Mouse (Mus musculus) MEL (cell line): ENCODE data around the gene Krt80. TPM values are rescaled to one million over a fixed set of nuclear protein-coding genes. Genes with fewer than 3 reads are reported as not detected.
A peak's percentile ranks its signal among the peaks of the same experiment; 100 is the strongest.

Source experiments
- DNase-seq: peaks from one replicate; pipeline ENCODE4 v3.0.0; 2011; ENCODE audit warnings: low read depth, low spot score
- H3K27ac ChIP-seq: 2 replicates; pipeline ENCODE4 v1.5.1; 2012; ENCODE audit warnings: low read depth, mild to moderate bottlenecking, control low read depth, low read length, moderate library complexity; ENCODE audit not compliant: control insufficient read depth
- H3K27me3 ChIP-seq, 2 experiments: fragments of 150-350 bp in 1 of 2; sonication (generic) in 1 of 2; 2 replicates each; pipeline ENCODE4 v1.6.1; 2012; ENCODE audit warnings: low read length in 2 of 2, mild to moderate bottlenecking in 2 of 2, improper control_type of control experiment in 1 of 2, moderate library complexity in 1 of 2; ENCODE audit not compliant: insufficient read depth in 2 of 2, control insufficient read depth in 1 of 2
- H3K36me3 ChIP-seq, 2 experiments: 2 replicates each; pipeline ENCODE4 v1.6.1; 2012 to 2014; ENCODE audit warnings: low read length in 2 of 2, improper control_type of control experiment in 1 of 2, inconsistent platforms in 1 of 2, mild to moderate bottlenecking in 1 of 2; ENCODE audit not compliant: insufficient read depth in 2 of 2, control insufficient read depth in 1 of 2
- H3K4me1 ChIP-seq, 2 experiments: fragments of 150-350 bp in 1 of 2; sonication (generic) in 1 of 2; 2 replicates each; pipeline ENCODE4 v1.6.1; 2012; ENCODE audit warnings: low read length in 2 of 2, improper control_type of control experiment in 1 of 2, mild to moderate bottlenecking in 1 of 2; ENCODE audit not compliant: insufficient read depth in 2 of 2, control insufficient read depth in 1 of 2
- H3K4me3 ChIP-seq, 2 experiments: fragments of 150-350 bp in 1 of 2; sonication (generic) in 1 of 2; 2 replicates each; pipeline ENCODE4 v1.5.1; 2012; ENCODE audit warnings: low read depth in 2 of 2, low read length in 2 of 2, mild to moderate bottlenecking in 2 of 2, moderate library complexity in 2 of 2, control low read depth in 1 of 2, improper control_type of control experiment in 1 of 2; ENCODE audit not compliant: control insufficient read depth in 1 of 2, insufficient read depth in 1 of 2
- H3K79me2 ChIP-seq: 2 replicates; pipeline ENCODE4 v1.6.1; 2012; ENCODE audit warnings: mild to moderate bottlenecking, low read length, moderate library complexity; ENCODE audit not compliant: control insufficient read depth, poor library complexity, insufficient read depth
- H3K9ac ChIP-seq: 2 replicates; pipeline ENCODE4 v1.6.1; 2012; ENCODE audit warnings: low read depth, mild to moderate bottlenecking, control low read depth, low read length, moderate library complexity; ENCODE audit not compliant: control insufficient read depth, poor library complexity, severe bottlenecking
- H3K9me3 ChIP-seq: fragments of 150-350 bp; sonication (generic); replicated peaks from 2 replicates; pipeline ENCODE4 v1.6.1; 2012; ENCODE audit warnings: mild to moderate bottlenecking, low read length, improper control_type of control experiment, moderate library complexity; ENCODE audit not compliant: insufficient read depth
- CHD1 ChIP-seq: IDR thresholded peaks from 2 replicates; pipeline ENCODE4 v1.6.1; 2012; ENCODE audit warnings: low read depth, mild to moderate bottlenecking, inconsistent platforms, low read length, improper control_type of control experiment
- CHD2 ChIP-seq: IDR thresholded peaks from 2 replicates; pipeline ENCODE4 v1.6.1; 2011; ENCODE audit warnings: low read length, improper control_type of control experiment
- CTCF ChIP-seq, 3 experiments: IDR thresholded peaks in 2 of 3; conservative IDR thresholded peaks in 1 of 3; 2 replicates each; pipeline ENCODE4 v1.5.1; 2011 to 2012; ENCODE audit warnings: low read length in 3 of 3, low read depth in 2 of 3, mild to moderate bottlenecking in 2 of 3, improper control_type of control experiment in 1 of 3, inconsistent platforms in 1 of 3, mixed read lengths in 1 of 3, moderate library complexity in 1 of 3; ENCODE audit not compliant: control insufficient read depth in 1 of 3, insufficient read depth in 1 of 3, poor library complexity in 1 of 3, severe bottlenecking in 1 of 3
- E2F4 ChIP-seq: IDR thresholded peaks from 2 replicates; pipeline ENCODE4 v1.6.1; 2011; ENCODE audit warnings: low read depth, low read length, improper control_type of control experiment, borderline replicate concordance
- EP300 ChIP-seq, 2 experiments: IDR thresholded peaks; 2 replicates each; pipeline ENCODE4 v1.6.1; 2011; ENCODE audit warnings: improper control_type of control experiment in 2 of 2, low read length in 2 of 2, low read depth in 1 of 2, mild to moderate bottlenecking in 1 of 2
- ETS1 ChIP-seq: IDR thresholded peaks from 2 replicates; pipeline ENCODE4 v1.6.1; 2012; ENCODE audit warnings: low read depth, mild to moderate bottlenecking, inconsistent platforms, low read length, improper control_type of control experiment, moderate library complexity
- HCFC1 ChIP-seq: IDR thresholded peaks from 2 replicates; pipeline ENCODE4 v1.6.1; 2012; ENCODE audit warnings: low read depth, mild to moderate bottlenecking, inconsistent platforms, low read length, improper control_type of control experiment, moderate library complexity
- MAX ChIP-seq: IDR thresholded peaks from 2 replicates; pipeline ENCODE4 v1.6.1; 2011; ENCODE audit warnings: low read length, improper control_type of control experiment
- MAZ ChIP-seq: IDR thresholded peaks from 2 replicates; pipeline ENCODE4 v1.6.1; 2012; ENCODE audit warnings: low read depth, mild to moderate bottlenecking, inconsistent platforms, low read length, improper control_type of control experiment
- MYB ChIP-seq: IDR thresholded peaks from 2 replicates; pipeline ENCODE4 v1.6.1; 2011; ENCODE audit warnings: mild to moderate bottlenecking, low read depth, low read length, improper control_type of control experiment
- POLR2AphosphoS2 ChIP-seq: IDR thresholded peaks from 2 replicates; pipeline ENCODE4 v1.6.1; 2011; ENCODE audit warnings: low read length, improper control_type of control experiment
- RAD21 ChIP-seq: IDR thresholded peaks from 2 replicates; pipeline ENCODE4 v1.6.1; 2011; ENCODE audit warnings: mild to moderate bottlenecking, low read depth, low read length, improper control_type of control experiment
- SMC3 ChIP-seq: IDR thresholded peaks from 2 replicates; pipeline ENCODE4 v1.6.1; 2011; ENCODE audit warnings: low read depth, low read length, improper control_type of control experiment
- TAL1 ChIP-seq: IDR thresholded peaks from 2 replicates; pipeline ENCODE4 v1.6.1; 2012; ENCODE audit warnings: mild to moderate bottlenecking, inconsistent platforms, low read length, moderate library complexity, mixed read lengths
- TBP ChIP-seq: IDR thresholded peaks from 2 replicates; pipeline ENCODE4 v1.8.0; 2011; ENCODE audit warnings: low read depth, low read length, improper control_type of control experiment
- ZMIZ1 ChIP-seq: IDR thresholded peaks from 2 replicates; pipeline ENCODE4 v1.6.1; 2012; ENCODE audit warnings: low read depth, mild to moderate bottlenecking, inconsistent platforms, low read length, improper control_type of control experiment, moderate library complexity
- ZNF384 ChIP-seq: IDR thresholded peaks from 2 replicates; pipeline ENCODE4 v1.6.1; 2012; ENCODE audit warnings: low read depth, mild to moderate bottlenecking, inconsistent platforms, low read length, improper control_type of control experiment
- polyA plus RNA-seq, 2 experiments: library from polyadenylated mRNA; stranded (reverse) in 1 of 2; unstranded in 1 of 2; fragments of >175 nt in 1 of 2; fragments of >200 nt in 1 of 2; gene quantifications; 2 replicates each; pipeline versions ENCODE4 v1.2.1 to v1.2.4; 2012; ENCODE audit warnings: low replicate concordance in 2 of 2, low read depth in 1 of 2; ENCODE audit not compliant: insufficient read length in 2 of 2, insufficient read depth in 1 of 2, missing spikeins in 1 of 2
- total RNA-seq: library from RNA; depleted of rRNA; stranded (reverse); fragments of 300-350 nt; gene quantifications from 2 replicates; pipeline ENCODE4 v1.2.3, GENCODE M21; 2012

Gene Krt80
- total and polyA plus RNA-seq, 3 experiments, result not detected

GRCm38 (mm10) chr15:101388034-101388541 is 18.1 kb upstream of the Krt80 start:
- H3K27me3 ChIP-seq, result peaks cover 0 to 2% of the 10 kb centered on the region in 2 experiments; a peak in 1 of 4 replicates
- DNase-seq, result peak; percentile 36

GRCm38 (mm10) chr15:101387176-101387575 is 17.2 kb upstream of the Krt80 start:
- no peak overlapping the region for H3K9ac ChIP-seq
- no peaks in the 10 kb centered on the region for H3K79me2 ChIP-seq
- H3K4me1 ChIP-seq, result no peaks in the 10 kb centered on the region
- peaks cover 0 to 2% of the 10 kb centered on the region in 2 experiments; a peak in 1 of 4 replicates for H3K27me3 ChIP-seq
- TF ChIP-seq ZNF384 (no peak), CHD2 (no peak), CTCF (IDR thresholded peaks at IDR 0.05 in 2 of 3, conservative IDR thresholded peaks at IDR 0.05 in 1 of 3; ENCODE audit: control insufficient read depth in 1 of 3, insufficient read depth in 1 of 3, low read depth in 2 of 3, low read length in 3 of 3, poor library complexity in 1 of 3, severe bottlenecking in 1 of 3) (peak in 2 of 3 experiments; percentile 10 to 31; a peak in 2 of 6 replicates), CHD1 (no peak), TAL1 (no peak), TBP (no peak), E2F4 (no peak), RAD21 (no peak), SMC3 (peak; percentile 26), POLR2AphosphoS2 (no peak), HCFC1 (no peak), ETS1 (no peak), EP300 (IDR thresholded peaks at IDR 0.05; ENCODE audit: low read depth in 1 of 2, low read length in 2 of 2) (no peak), ZMIZ1 (no peak)
- H3K27ac ChIP-seq, result no peak overlapping the region
- no peak for DNase-seq
- no peak overlapping the region for H3K4me3 ChIP-seq
- H3K9me3 ChIP-seq, result no peaks in the 10 kb centered on the region
- no peaks in the 10 kb centered on the region for H3K36me3 ChIP-seq

More at GRCm38 (mm10) chr15:101388034-101388541, 18.1 kb upstream of the Krt80 start:
- no peaks in the 10 kb centered on the region for H3K9me3 ChIP-seq
- no peaks in the 10 kb centered on the region for H3K4me1 ChIP-seq
- no peaks in the 10 kb centered on the region for H3K36me3 ChIP-seq
- no peaks in the 10 kb centered on the region for H3K79me2 ChIP-seq
- TF ChIP-seq MAZ (no peak), MYB (no peak), TAL1 (0 out of 2 replicates have a peak, but pooled peaks have one; percentile 4), TBP (no peak), MAX (no peak), RAD21 (no peak), ZNF384 (no peak), CHD1 (no peak), CTCF (IDR thresholded peaks at IDR 0.05 in 2 of 3, conservative IDR thresholded peaks at IDR 0.05 in 1 of 3; ENCODE audit: control insufficient read depth in 1 of 3, insufficient read depth in 1 of 3, low read depth in 2 of 3, low read length in 3 of 3, poor library complexity in 1 of 3, severe bottlenecking in 1 of 3) (peak in 2 of 3 experiments; percentile 27 to 39; a peak in 5 of 6 replicates)
- no peak overlapping the region for H3K27ac ChIP-seq
- no peak overlapping the region for H3K4me3 ChIP-seq
- no peak overlapping the region for H3K9ac ChIP-seq
